Mouse (Mus musculus) embryonic facial prominence, embryonic 12.5 days (tissue): ENCODE data around the gene Wdr53. TPM values are rescaled to one million over a fixed set of nuclear protein-coding genes. Genes with fewer than 3 reads are reported as not detected.
"Not testable (repeated sequence)": the region's sequence is repeated elsewhere in the genome, so short reads cannot be mapped to it uniquely, and the experiment has no call there.

Experiments used
- ATAC-seq: fragments of 200-750 bp; cut with Nextera tagmentation; 2 replicates; pipeline ENCODE4 v1.8.0; 2017; ENCODE audit not compliant: insufficient number of reproducible peaks, insufficient read depth, low FRiP score, low TSS enrichment
- H3K27ac ChIP-seq: fragments of 300-500 bp; sonication (generic); 2 replicates; pipeline ENCODE4 v1.5.1; 2016; ENCODE audit warnings: mild to moderate bottlenecking
- H3K27me3 ChIP-seq: fragments of 300-500 bp; sonication (generic); 2 replicates; pipeline ENCODE4 v1.6.1; 2016; ENCODE audit warnings: mild to moderate bottlenecking, moderate library complexity
- H3K36me3 ChIP-seq: fragments of 300-500 bp; sonication (generic); 2 replicates; pipeline ENCODE4 v1.6.1; 2016; ENCODE audit warnings: mild to moderate bottlenecking
- H3K4me1 ChIP-seq: fragments of 300-500 bp; sonication (generic); 2 replicates; pipeline ENCODE4 v1.6.1; 2016
- H3K4me2 ChIP-seq: fragments of 300-500 bp; sonication (generic); replicated peaks from 2 replicates; pipeline ENCODE4 v1.6.1; 2016; ENCODE audit warnings: mild to moderate bottlenecking, moderate library complexity
- H3K4me3 ChIP-seq: fragments of 300-500 bp; sonication (generic); 2 replicates; pipeline ENCODE4 v1.5.1; 2016; ENCODE audit warnings: mild to moderate bottlenecking
- H3K9ac ChIP-seq: fragments of 300-500 bp; sonication (generic); 2 replicates; pipeline ENCODE4 v1.6.1; 2016; ENCODE audit warnings: mild to moderate bottlenecking, moderate library complexity
- H3K9me3 ChIP-seq: fragments of 300-500 bp; sonication (generic); 2 replicates; pipeline ENCODE4 v1.6.1; 2016; ENCODE audit warnings: mild to moderate bottlenecking, moderate library complexity
- WGBS: fragments of 180-500 bp; shearing (Covaris S2); methylation state at CpG from one replicate; pipeline ENCODE4 v1.1.7; 2016; 5-methylcytosine and 5-hydroxymethylcytosine counted together
- polyA plus RNA-seq: library from polyadenylated mRNA; unstranded; fragments of >200 nt; fragmentation: Nextera tagmentation; extraction: Ambion mirVana; gene quantifications from 2 replicates; pipeline ENCODE4 v1.2.1, GENCODE M21; 2016

Wdr53 gene
- polyA plus RNA-seq, 1 experiment from 2014 or later, result 18.0 TPM

DNA sequence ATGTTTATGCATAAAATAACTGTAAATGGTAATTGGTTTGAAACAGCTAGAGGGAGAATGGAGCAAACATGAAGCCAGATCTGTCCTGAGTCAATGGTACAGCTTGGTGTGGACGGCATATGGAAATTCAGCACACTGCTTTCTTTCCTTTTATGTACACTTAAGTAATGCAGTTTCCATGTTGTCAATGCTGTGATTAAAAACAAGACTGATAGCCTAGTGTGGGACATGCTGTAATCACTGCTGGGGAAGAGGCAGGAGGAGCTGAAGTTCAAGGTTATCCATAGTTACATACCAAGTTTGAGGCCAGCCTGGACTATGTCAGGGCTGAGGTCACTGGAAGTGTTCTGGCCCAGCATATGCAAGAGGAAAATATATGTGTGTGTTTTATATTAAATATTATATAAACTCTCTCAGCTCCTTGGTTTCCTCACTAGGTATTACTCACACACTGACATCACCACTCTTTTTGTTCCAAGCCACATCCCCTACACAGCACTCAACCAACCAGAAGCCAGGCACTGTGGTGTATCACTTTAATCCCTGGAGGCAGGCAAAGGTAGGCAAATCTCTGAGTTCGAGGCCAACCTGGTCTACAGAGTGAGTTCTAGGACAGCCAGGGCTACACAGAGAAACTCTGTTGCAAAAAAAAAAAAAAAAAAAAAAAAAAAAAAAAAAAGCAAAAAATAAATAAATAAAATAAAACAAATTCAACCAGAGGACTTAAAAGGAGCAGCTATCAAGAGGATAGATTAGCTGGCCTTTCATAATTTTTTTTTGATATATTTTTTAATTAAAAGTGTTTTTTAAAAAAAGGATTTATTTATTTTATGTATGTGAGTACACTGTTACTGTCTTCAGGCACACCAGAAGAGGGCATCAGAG lies 7.4 kb upstream of the Wdr53 start:
- no peak overlapping the region for H3K4me3 ChIP-seq
- H3K9me3 ChIP-seq, result no peaks in the 10 kb centered on the region
- H3K27ac ChIP-seq, result no peak overlapping the region
- H3K9ac ChIP-seq, result no peak overlapping the region
- H3K4me2 ChIP-seq, result no peak overlapping the region
- no peaks in the 10 kb centered on the region for H3K27me3 ChIP-seq
- peaks cover 27% of the 10 kb centered on the region for H3K36me3 ChIP-seq
- peaks cover 5% of the 10 kb centered on the region for H3K4me1 ChIP-seq
- WGBS, result 90% methylated on average over 2 of the region's 2 CpGs
- ATAC-seq, result no peak

DNA sequence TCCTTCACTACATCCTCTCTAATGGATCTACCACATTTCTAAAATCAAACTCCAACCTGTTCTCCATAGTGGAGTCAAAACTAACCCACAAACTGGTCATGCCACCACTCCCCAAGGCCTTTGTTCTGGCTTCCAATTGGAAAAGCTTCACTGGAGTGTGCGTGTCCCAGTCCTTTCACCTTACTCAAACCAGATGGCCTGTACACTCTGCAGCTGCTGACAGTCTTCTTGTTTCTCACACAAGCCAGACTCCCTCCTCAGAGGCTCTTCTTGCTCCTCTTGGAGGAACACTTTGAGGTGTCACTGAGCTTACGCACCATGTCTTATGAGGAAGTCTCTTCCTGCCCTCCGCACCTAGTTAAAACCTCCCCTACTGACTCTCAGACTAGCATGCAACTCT lies 3.1 kb upstream of the Wdr53 start:
- Histone ChIP-seq H3K4me1 (peaks cover 21% of the 10 kb centered on the region), H3K27ac (no peak overlapping the region)

DNA sequence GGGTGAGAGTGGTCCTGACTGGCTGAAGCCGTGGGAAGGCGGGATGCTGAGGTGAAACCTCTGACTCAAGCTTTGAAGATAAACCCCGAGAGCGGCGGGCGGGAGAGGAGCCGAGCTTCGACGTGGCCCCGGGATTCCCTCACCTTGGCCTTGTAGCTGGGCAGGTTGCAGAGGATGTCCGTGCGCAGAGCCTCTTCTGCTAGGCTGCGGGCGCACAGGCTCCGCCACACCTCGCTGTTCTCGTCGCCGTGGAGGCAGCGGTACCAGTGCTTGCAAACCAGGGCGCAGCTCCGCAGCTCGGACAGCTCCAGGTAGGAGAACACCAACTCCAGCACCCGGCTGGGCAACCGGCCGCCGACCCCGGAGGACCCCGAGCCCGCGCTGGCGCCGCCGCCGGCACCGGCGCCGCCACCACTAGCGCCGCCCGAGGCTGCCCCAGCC lies 656 bp upstream of the Wdr53 start:
- no peaks in the 10 kb centered on the region for H3K9me3 ChIP-seq
- ATAC-seq, result no peak; the same call in none of the 2 replicates
- peak overlapping the region; percentile 60 for H3K4me2 ChIP-seq
- WGBS, result 2% methylated on average over 35 of the region's 41 CpGs
- peaks cover 21% of the 10 kb centered on the region for H3K4me1 ChIP-seq
- H3K27me3 ChIP-seq, result no peaks in the 10 kb centered on the region
- H3K27ac ChIP-seq, result peak overlapping the region; percentile 93
- H3K36me3 ChIP-seq, result no peaks in the 10 kb centered on the region
- peak overlapping the region; percentile 88 for H3K4me3 ChIP-seq
- peak overlapping the region; percentile 94 for H3K9ac ChIP-seq

More for the DNA sequence above, 3.1 kb upstream of the Wdr53 start:
- 84% methylated on average over 3 of the region's 3 CpGs for WGBS
- no peak overlapping the region for H3K9ac ChIP-seq
- H3K36me3 ChIP-seq, result peaks cover 7% of the 10 kb centered on the region; the same call in 1 of the 2 replicates
- no peak for ATAC-seq
- no peaks in the 10 kb centered on the region for H3K27me3 ChIP-seq
- H3K4me2 ChIP-seq, result 0 out of 2 replicates have a peak overlapping the region, but pooled peaks have one; percentile 5
- H3K4me3 ChIP-seq, result no peak overlapping the region
- H3K9me3 ChIP-seq, result no peaks in the 10 kb centered on the region

DNA sequence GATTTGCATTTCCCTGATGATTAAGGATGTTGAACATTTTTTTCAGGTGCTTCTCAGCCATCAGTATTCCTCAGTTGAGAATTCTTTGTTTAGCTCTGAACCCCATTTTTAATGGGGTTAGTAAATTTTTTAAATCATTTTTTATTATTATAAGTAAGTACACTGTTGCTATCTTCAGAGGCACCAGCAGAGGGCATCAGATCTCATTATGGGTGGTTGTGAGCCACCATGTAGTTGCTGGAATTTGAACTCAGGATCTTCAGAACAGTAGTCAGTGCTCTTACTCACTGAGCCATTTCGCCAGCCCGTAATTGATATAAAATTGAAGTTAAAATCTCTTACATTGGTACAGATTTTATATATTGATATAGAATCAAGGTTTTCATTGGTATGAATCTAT lies 17.2 kb downstream of the Wdr53 start:
- H3K4me1 ChIP-seq, H3K9me3 ChIP-seq: not testable (repeated sequence)

DNA sequence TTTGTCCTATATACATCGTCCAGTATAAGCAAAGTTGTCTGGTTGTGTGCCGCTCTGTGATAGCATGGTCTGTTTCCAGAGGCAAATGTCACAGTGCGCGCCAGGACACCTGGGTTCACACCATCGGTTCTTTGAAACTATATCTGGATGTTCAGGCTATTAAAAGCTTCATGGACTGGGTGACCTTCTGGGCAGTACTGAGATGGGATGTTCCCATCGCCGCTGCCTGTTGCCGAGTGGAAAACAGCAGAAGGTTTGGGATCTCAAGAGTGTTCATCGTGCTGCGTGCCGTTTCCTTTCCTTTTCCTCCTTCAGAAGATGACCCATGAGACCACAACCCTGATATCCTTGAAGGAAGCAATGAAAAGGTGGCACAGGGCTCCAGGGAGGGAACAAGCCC lies 24.3 kb downstream of the Wdr53 start, which contains the start of gene Smco1:
TSS of gene Smco1 (plus strand) at position 178 of the 400 bp plus-strand sequence.
- H3K9me3 ChIP-seq, result no peaks in the 10 kb centered on the region
- H3K4me3 ChIP-seq, result no peak within 1 kb of the TSS
- no peak within 1 kb of the TSS for H3K27ac ChIP-seq
- no peak for ATAC-seq
- H3K4me2 ChIP-seq, result no peak within 1 kb of the TSS
- H3K36me3 ChIP-seq, result no peaks in the 10 kb centered on the region
- no peak within 1 kb of the TSS for H3K9ac ChIP-seq
- WGBS, result 84% methylated on average over 11 of the region's 11 CpGs
- H3K27me3 ChIP-seq, result no peaks in the 10 kb centered on the region
- no peaks in the 10 kb centered on the region for H3K4me1 ChIP-seq

More for the DNA sequence above, 17.2 kb downstream of the Wdr53 start:
- not testable (repeated sequence) for H3K4me3 ChIP-seq, H3K9ac ChIP-seq, H3K4me2 ChIP-seq, H3K27ac ChIP-seq, H3K27me3 ChIP-seq, H3K36me3 ChIP-seq, ATAC-seq
- WGBS, result 80% methylated on average over 2 of the region's 2 CpGs

DNA sequence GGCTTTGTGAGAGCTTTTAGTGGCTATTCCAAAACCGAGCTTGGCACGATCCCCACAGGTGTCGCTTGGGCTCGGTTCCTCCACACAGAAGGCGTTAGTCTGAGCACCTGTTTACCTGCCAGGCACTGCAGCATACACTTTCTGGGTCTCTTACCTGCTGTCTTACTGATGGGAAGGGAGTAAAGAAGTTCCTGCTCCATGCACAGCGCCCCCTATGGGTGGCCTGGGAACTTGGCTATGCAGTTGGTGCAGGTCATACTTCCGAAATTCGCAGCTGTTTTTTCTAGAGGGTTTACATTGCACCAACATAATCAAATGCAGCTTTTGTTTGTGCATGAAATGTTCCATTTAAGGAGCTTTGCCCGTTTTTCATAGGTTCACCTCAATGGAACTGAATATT lies 26.3 kb downstream of the Wdr53 start:
- Histone ChIP-seq H3K4me1 (peaks cover under 1% of the 10 kb centered on the region; the same call in 1 of the 2 replicates), H3K9me3 (no peaks in the 10 kb centered on the region), H3K4me3 (no peak overlapping the region), H3K27me3 (no peaks in the 10 kb centered on the region), H3K4me2 (no peak overlapping the region), H3K27ac (no peak overlapping the region), H3K36me3 (no peaks in the 10 kb centered on the region), H3K9ac (no peak overlapping the region)
- no peak for ATAC-seq
- 51% methylated on average over 9 of the region's 9 CpGs for WGBS

DNA sequence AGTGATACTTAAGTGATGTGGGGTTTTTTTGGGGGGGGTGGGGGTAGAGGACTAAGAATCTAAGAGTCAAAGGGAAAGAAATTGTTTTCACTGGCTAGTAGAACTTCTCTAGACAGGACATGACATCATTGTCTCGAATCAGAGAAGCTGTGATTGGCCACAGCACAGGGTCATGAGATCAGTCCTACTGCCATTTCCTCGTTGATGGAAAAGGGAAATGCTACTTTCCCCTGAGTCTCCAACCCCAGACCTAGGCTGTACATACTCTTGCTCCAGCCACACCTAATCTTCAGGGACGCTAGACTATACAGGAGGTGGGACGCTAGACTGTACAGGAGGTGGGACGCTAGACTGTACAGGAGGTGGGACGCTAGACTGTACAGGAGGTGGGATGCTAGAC lies 28.0 kb downstream of the Wdr53 start:
- 90% methylated on average over 6 of the region's 6 CpGs for whole genome bisulfite sequencing
- H3K36me3 ChIP-seq, result 0 out of 2 replicates have a peak, but pooled peaks cover 3% of the 10 kb centered on the region
- no peak overlapping the region for H3K4me2 ChIP-seq
- H3K4me1 ChIP-seq, result peaks cover 11% of the 10 kb centered on the region; the same call in 1 of the 2 replicates
- no peak overlapping the region for H3K9ac ChIP-seq
- H3K4me3 ChIP-seq, result no peak overlapping the region
- H3K27ac ChIP-seq, result no peak overlapping the region
- H3K9me3 ChIP-seq, result 0 out of 2 replicates have a peak, but pooled peaks cover 1% of the 10 kb centered on the region
- ATAC-seq, result no peak
- no peaks in the 10 kb centered on the region for H3K27me3 ChIP-seq

DNA sequence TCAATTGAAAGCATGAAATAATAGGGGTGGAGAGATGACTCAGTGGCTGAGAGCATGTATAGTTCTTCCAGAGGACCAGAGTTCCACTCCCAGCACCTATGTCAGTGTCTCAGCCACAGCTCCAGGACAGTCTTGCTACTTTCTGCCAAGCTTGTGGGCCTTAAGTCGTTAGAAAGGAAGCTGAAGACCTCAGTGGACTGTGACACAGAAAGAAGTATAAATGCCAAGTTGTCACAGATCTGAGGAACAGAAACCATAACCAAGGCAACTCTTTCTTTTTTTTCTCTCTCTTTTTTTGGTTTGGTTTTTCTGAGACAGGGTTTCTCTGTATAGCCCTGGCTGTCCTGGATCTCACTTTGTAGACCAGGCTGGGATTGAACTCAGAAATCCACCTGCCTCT lies 28.8 kb downstream of the Wdr53 start:
- ATAC-seq, result no peak
- H3K4me3 ChIP-seq, result no peak overlapping the region
- 0 out of 2 replicates have a peak, but pooled peaks cover 4% of the 10 kb centered on the region for H3K9me3 ChIP-seq
- H3K27me3 ChIP-seq, result no peaks in the 10 kb centered on the region
- WGBS, result 72% methylated on average over 1 of the region's 1 CpGs
- H3K27ac ChIP-seq, result no peak overlapping the region
- H3K9ac ChIP-seq, result no peak overlapping the region
- peaks cover 7% of the 10 kb centered on the region; the same call in 1 of the 2 replicates for H3K36me3 ChIP-seq
- peaks cover 15% of the 10 kb centered on the region; the same call in 1 of the 2 replicates for H3K4me1 ChIP-seq
- H3K4me2 ChIP-seq, result no peak overlapping the region

DNA sequence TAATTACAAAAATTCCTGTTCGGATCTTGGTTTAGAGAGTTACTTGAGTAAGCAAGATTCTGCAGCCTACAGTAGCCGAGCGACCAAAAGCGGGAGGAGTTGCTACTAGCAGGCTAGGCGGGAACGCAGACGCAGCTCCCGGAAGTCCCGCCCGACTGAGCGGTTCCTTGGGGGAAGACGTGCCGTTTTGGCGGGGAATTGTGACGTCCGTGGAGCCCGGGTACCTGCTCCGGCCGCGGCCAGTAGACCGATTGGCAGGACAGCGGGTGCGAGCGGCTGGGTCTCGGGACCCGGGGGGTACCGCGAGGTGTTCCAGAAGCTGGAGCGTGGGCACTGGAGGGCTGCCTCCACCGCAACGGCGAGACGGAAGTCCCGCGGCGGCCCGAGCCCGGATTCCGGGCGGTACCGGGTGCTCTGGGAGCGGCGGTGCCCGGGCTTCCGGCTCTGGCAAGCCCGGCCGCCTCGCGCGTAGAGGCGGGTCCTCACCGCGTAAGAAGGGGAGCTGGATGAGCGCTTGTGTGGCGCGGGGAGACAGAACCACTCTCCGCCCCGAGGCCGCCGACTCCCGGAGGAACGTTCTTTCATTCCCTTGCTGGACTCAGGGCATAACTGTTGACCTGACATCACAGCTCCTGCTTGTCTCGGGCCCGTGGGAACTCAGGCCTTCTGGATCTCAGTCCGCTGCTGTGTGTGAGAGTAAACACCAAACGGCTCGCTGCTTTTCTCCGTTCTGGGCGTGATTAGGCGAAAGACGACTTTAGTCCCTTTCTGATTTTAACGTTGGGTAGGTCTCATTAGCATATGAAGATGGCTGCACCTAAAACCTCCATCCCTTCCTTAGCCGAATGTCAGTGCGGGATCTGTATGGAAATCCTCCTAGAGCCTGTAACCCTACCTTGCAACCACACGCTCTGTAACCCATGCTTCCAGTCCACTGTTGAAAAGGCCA lies 30.6 kb downstream of the Wdr53 start, which contains the start of gene Rnf168:
TSS of gene Rnf168 (plus strand) at position 152 of the 949 bp plus-strand sequence.
- H3K27me3 ChIP-seq, result no peaks in the 10 kb centered on the region
- peak; percentile 92 for ATAC-seq
- WGBS, result under 1% methylated on average over 74 of the region's 75 CpGs
- H3K4me3 ChIP-seq, result peak within 1 kb of the TSS; percentile 77
- peaks cover 12% of the 10 kb centered on the region for H3K36me3 ChIP-seq
- H3K4me2 ChIP-seq, result peak within 1 kb of the TSS; percentile 59
- peak within 1 kb of the TSS; percentile 87 for H3K9ac ChIP-seq
- H3K4me1 ChIP-seq, result peaks cover 19% of the 10 kb centered on the region; the same call in 1 of the 2 replicates
- H3K9me3 ChIP-seq, result 0 out of 2 replicates have a peak, but pooled peaks cover 4% of the 10 kb centered on the region
- peak within 1 kb of the TSS; percentile 95 for H3K27ac ChIP-seq

DNA sequence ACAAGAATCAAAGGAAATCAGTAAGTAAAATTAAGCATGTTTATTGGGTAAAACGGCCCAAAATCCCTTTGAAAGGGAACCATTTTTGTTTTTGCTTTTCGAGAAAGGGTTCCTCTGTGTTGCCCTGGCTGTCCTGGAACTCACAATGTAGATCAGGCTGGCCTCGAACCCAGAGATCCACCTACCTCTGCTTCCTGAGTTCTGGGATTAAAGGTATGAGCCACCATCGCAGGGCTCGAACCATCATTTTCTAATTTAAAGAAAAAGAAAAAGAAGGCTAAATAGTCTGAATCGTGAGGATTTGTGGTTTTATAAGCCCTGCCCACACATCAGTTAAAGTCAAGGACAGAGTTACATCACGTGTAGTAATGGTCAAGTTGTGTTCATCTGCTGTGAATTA lies 31.4 kb downstream of the Wdr53 start:
- H3K9me3 ChIP-seq, result 0 out of 2 replicates have a peak, but pooled peaks cover 4% of the 10 kb centered on the region
- WGBS, result 55% methylated on average over 7 of the region's 7 CpGs
- no peak for ATAC-seq
- H3K9ac ChIP-seq, result peak overlapping the region; percentile 87
- H3K4me2 ChIP-seq, result peak overlapping the region; percentile 59
- H3K27me3 ChIP-seq, result no peaks in the 10 kb centered on the region
- no peak overlapping the region for H3K27ac ChIP-seq
- peaks cover 18% of the 10 kb centered on the region for H3K36me3 ChIP-seq
- H3K4me3 ChIP-seq, result peak overlapping the region; percentile 77
- peaks cover 19% of the 10 kb centered on the region; the same call in 1 of the 2 replicates for H3K4me1 ChIP-seq

DNA sequence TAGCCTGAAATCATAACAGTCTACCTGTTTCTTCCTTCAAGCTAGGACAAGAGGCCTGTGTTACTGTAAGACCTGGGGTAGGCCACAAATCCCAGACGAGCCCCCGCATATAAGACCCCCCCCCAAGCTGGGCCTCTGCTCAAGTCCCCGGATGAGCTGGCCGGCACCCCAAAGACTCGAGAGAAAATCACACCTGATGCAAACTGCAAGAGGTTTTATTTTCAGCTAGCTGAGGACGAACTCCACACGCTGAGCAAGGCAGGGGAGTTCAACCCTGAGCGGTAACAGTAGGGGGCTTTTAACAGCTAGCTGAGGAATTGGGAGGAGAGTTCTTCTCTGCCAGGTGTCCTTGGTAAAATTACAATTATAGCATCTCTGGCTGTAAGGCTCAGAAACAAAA lies 33.2 kb downstream of the Wdr53 start:
- H3K4me3 ChIP-seq, result peak overlapping the region; percentile 18; the same call in 1 of the 2 replicates
- 90% methylated on average over 8 of the region's 8 CpGs for WGBS
- H3K27me3 ChIP-seq, result no peaks in the 10 kb centered on the region
- no peak for ATAC-seq
- H3K36me3 ChIP-seq, result peaks cover 36% of the 10 kb centered on the region
- peaks cover 19% of the 10 kb centered on the region; the same call in 1 of the 2 replicates for H3K4me1 ChIP-seq
- H3K4me2 ChIP-seq, result peak overlapping the region; percentile 32
- H3K9me3 ChIP-seq, result 0 out of 2 replicates have a peak, but pooled peaks cover 4% of the 10 kb centered on the region
- H3K9ac ChIP-seq, result no peak overlapping the region
- H3K27ac ChIP-seq, result no peak overlapping the region
